In the genomic region with DNA sequence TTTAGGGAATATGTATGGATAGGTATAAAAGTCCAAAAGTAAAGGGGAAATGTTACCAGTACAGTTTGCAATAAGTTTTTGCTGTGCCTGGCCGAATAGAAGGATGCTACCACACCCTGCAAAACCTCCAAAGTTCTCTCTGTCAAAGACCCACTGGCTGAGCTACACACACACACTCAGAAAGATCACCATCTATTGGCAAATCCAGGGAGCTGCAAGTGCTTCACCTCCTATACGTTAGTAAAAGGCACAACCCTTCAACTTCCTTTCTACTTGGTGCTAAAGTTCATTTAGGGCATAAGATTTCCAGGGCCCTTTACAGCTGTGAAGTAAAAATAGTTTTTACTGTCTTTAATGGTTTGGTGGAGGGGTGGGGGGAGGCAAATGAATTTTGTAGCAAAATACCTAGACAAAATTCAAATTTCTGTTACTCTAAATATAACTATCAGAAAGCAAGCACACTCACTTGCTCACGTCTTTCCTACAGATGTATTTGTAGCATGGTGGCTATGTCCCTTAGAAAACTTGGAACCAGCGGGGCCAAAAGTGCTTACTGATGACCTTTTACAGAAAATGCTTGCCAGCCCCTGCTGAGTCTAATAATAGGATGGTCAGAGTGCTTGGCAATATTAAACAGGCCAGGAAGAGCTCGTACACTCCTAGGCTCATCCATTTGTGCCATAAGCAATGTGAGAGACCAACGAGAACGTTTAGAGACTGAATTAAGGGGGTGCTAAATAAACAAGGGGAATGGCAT, we compare ENCODE assay signal across 8 mouse cellular contexts. TPM values are rescaled to one million over a fixed set of nuclear protein-coding genes. Genes with fewer than 3 reads are reported as not detected.
DNase-seq lines count a peak whose midpoint lies in the region; ATAC-seq and TF ChIP-seq lines count a peak whose summit lies in the region.

No protein-coding gene starts in this region.

- peaks cover 3 to 22% of the 10 kb centered on the region in 2 experiments; a peak in 3 of 4 replicates for H3K4me1 ChIP-seq in CH12.LX (ENCODE audit: control insufficient read depth in 1 of 2, insufficient read depth in 2 of 2)

- in situ Hi-C loops in CH12.LX (cut with MboI; ENCODE audit: low pct_ligation_motif_present, low pct_unique_long_range_greater_than_20kb, low sequenced_read_pairs) = loop anchor here (10.0 kb wide), 1 partner anchor 104 kb away; no protein-coding TSS in a partner anchor

- ATAC-seq in common myeloid progenitor, adult 5-6 weeks (replicated peaks; ENCODE audit: low read depth, poor library complexity, severe bottlenecking) = peak; percentile 26; the same call in 1 of the 2 replicates
- no peak for ATAC-seq in erythroid progenitor cell, adult 5-6 weeks (replicated peaks; ENCODE audit: low FRiP score, poor library complexity, severe bottlenecking)

- peaks cover 13% of the 10 kb centered on the region for H3K79me2 ChIP-seq in CH12.LX (replicated peaks; ENCODE audit: control insufficient read depth, extremely low read depth, insufficient read depth, poor library complexity, severe bottlenecking)

- TF ChIP-seq EP300 in CH12.LX (IDR thresholded peaks at IDR 0.05; ENCODE audit: low read length) = no peak

- no peak overlapping the region for H3K9ac ChIP-seq in CH12.LX (ENCODE audit: insufficient read depth, low read depth)

- H3K27me3 ChIP-seq in CH12.LX (replicated peaks) = no peaks in the 10 kb centered on the region

- no peak overlapping the region; the same call in 1 of the 2 replicates for H3K4me2 ChIP-seq in CH12.LX (ENCODE audit: insufficient read depth, low read depth, poor library complexity, severe bottlenecking)

- no peak overlapping the region for H3K27ac ChIP-seq in CH12.LX (ENCODE audit: insufficient read depth, low read depth)

- peak; percentile 55 to 78 for TF ChIP-seq CTCF in CH12.LX (conservative IDR thresholded peaks at IDR 0.05 in 1 of 2, IDR thresholded peaks at IDR 0.05 in 1 of 2; ENCODE audit: low read depth in 2 of 2, low read length in 2 of 2)

- peak; percentile 27 to 57 for DNase-seq in gastrocnemius, adult 8-10 months (ENCODE audit: low spot score in 2 of 2)
- no peak for DNase-seq in gastrocnemius, postnatal 10 days
- peak; percentile 60 for DNase-seq in CH12.LX (ENCODE audit: extremely low read depth)
- peak; percentile 26 to 38 for DNase-seq in kidney, postnatal 36 days
- no peak for DNase-seq in adrenal gland, postnatal 14 days
- no peak for DNase-seq in urinary bladder, adult 18-20 months (ENCODE audit: low spot score in 2 of 2)

- peak; percentile 71 for TF ChIP-seq RAD21 in CH12.LX (IDR thresholded peaks at IDR 0.05; ENCODE audit: low read depth, low read length)

- H3K9me3 ChIP-seq in CH12.LX (replicated peaks; ENCODE audit: low read length) = no peaks in the 10 kb centered on the region

- dilution Hi-C loops in CH12.LX (cut with MboI; ENCODE audit: extremely low pct_ligation_motif_present, extremely low pct_unique_long_range_greater_than_20kb, low sequenced_read_pairs) = no loop called here

- no peak overlapping the region for H3K4me3 ChIP-seq in CH12.LX (replicated peaks in 1 of 3; ENCODE audit: low read depth in 2 of 3, low read length in 2 of 3, poor library complexity in 1 of 3)

- no peaks in the 10 kb centered on the region for H3K36me3 ChIP-seq in CH12.LX (replicated peaks in 1 of 2; ENCODE audit: control insufficient read depth in 1 of 2, insufficient read depth in 1 of 2, low read length in 1 of 2)

- no peak for TF ChIP-seq POLR2A in CH12.LX (IDR thresholded peaks at IDR 0.05; ENCODE audit: low read depth, low read length)

TF ChIP-seq in CH12.LX, 34 proteins besides CTCF, POLR2A, EP300 and RAD21:
- TF ChIP-seq SMC3 (IDR thresholded peaks at IDR 0.05; ENCODE audit: low read depth, low read length) (peak; percentile 77), ZNF384 (IDR thresholded peaks at IDR 0.05; ENCODE audit: low read depth, low read length) (no peak)

RNA-seq across cellular contexts. Expression of a gene that starts 2.4 kb away (rescaled TPM):
- total RNA-seq in gastrocnemius, adult 8-10 months (2022) = 10 to 100 TPM; 25.0 to 34.8 (median 27.7) TPM
- 10 to 100 TPM; 32.9 to 33.5 TPM for total RNA-seq in gastrocnemius, postnatal 10 days (2021)
- total RNA-seq in CH12.LX (2012; rRNA removed) (16.7 and 18.7 TPM in 2 replicates), CH12.LX (2014; rRNA removed) (40.2 and 42.0 TPM in 2 replicates)
- 23.6 and 28.2 TPM in 2 replicates for polyA plus RNA-seq in CH12.LX (2012; ENCODE audit: insufficient read length, low read depth)
- 85.9 and 98.2 TPM in 2 replicates for total RNA-seq in common myeloid progenitor, adult 5-6 weeks (2017)
- total RNA-seq in adrenal gland, postnatal 14 days (2021) = 66.7 and 72.4 TPM in 2 replicates
- total RNA-seq in erythroid progenitor cell, adult 5-6 weeks (2015; ENCODE audit: low replicate concordance) = 21.8 and 56.9 TPM in 2 replicates
- total RNA-seq in erythroid progenitor cell, adult 5-6 weeks (2017; ENCODE audit: low replicate concordance) = 42.4 and 49.0 TPM in 2 replicates

RNA-seq across cellular contexts. Expression of a gene that starts 52.9 kb away (rescaled TPM):
- 100 to 1,000 TPM; 334 to 392 (median 347) TPM for total RNA-seq in gastrocnemius, adult 8-10 months (2022)
- total RNA-seq in gastrocnemius, postnatal 10 days (2021) = 100 to 1,000 TPM; 196 to 220 TPM
- total RNA-seq in CH12.LX (2012; rRNA removed) (0.08 TPM in 2 replicates), CH12.LX (2014; rRNA removed) (0.08 and 0.61 TPM in 2 replicates)
- polyA plus RNA-seq in CH12.LX (2012; ENCODE audit: insufficient read length, low read depth) = 0.27 and 0.37 TPM in 2 replicates
- total RNA-seq in common myeloid progenitor, adult 5-6 weeks (2017) = not detected in 2 replicates
- 0.52 and 0.56 TPM in 2 replicates for total RNA-seq in adrenal gland, postnatal 14 days (2021)
- total RNA-seq in erythroid progenitor cell, adult 5-6 weeks (2015; ENCODE audit: low replicate concordance) = not detected in 2 replicates
- total RNA-seq in erythroid progenitor cell, adult 5-6 weeks (2017; ENCODE audit: low replicate concordance) = not detected in 2 replicates

RNA-seq across cellular contexts. Expression of a gene that starts 53.5 kb away (rescaled TPM):
- total RNA-seq in gastrocnemius, adult 8-10 months (2022) = not detected
- under 1 TPM in 1 of 2 experiments, not detected in 1; 0.18 TPM for total RNA-seq in gastrocnemius, postnatal 10 days (2021)
- total RNA-seq in CH12.LX (2012; rRNA removed) (0.21 and 0.25 TPM in 2 replicates), CH12.LX (2014; rRNA removed) (0.20 and 0.30 TPM in 2 replicates)
- polyA plus RNA-seq in CH12.LX (2012; ENCODE audit: insufficient read length, low read depth) = 0.49 and 0.51 TPM in 2 replicates
- total RNA-seq in common myeloid progenitor, adult 5-6 weeks (2017) = not detected in 2 replicates
- total RNA-seq in adrenal gland, postnatal 14 days (2021) = 1.1 and 7.5 TPM in 2 replicates
- total RNA-seq in erythroid progenitor cell, adult 5-6 weeks (2015; ENCODE audit: low replicate concordance) = 0.84 and 1.4 TPM in 2 replicates
- total RNA-seq in erythroid progenitor cell, adult 5-6 weeks (2017; ENCODE audit: low replicate concordance) = 0.51 TPM in 1 of 2 replicates, not detected in the other

Comparison
In these comparisons a context has a peak if more than half of its experiments do, and no peak if none do; other contexts are left out.
1. DNase-seq: peak in gastrocnemius, adult 8-10 months (2 of 2), CH12.LX (single experiment) and kidney, postnatal 36 days (2 of 2); none in gastrocnemius, postnatal 10 days (single experiment), adrenal gland, postnatal 14 days (single experiment) and urinary bladder, adult 18-20 months (0 of 2).
2. RNA of a gene that starts 52.9 kb away (total RNA-seq): 334 to 392 TPM in gastrocnemius, adult 8-10 months and 196 to 220 TPM in gastrocnemius, postnatal 10 days; 0.52 to 0.56 TPM in adrenal gland, postnatal 14 days, 0.08 to 0.61 TPM in CH12.LX, not detected in common myeloid progenitor, adult 5-6 weeks and not detected in erythroid progenitor cell, adult 5-6 weeks; every median in the first group is over 100 times any median in the second.